Mouse (Mus musculus) testis, adult 2 months (tissue): Measurements from ENCODE around the gene Cmtm8.

Experiments used
- CTCF ChIP-seq: fragments of 200-500 bp; IDR thresholded peaks from 2 replicates; pipeline ENCODE4 v1.5.1; 2012; ENCODE audit warnings: low read depth, mild to moderate bottlenecking, inconsistent platforms, low read length, moderate library complexity; ENCODE audit not compliant: control insufficient read depth, insufficient read depth, insufficient replicate concordance
- POLR2A ChIP-seq: fragments of 200-500 bp; IDR thresholded peaks from 2 replicates; pipeline ENCODE4 v1.6.1; 2012; ENCODE audit warnings: low read depth, mild to moderate bottlenecking, inconsistent platforms, low read length, moderate library complexity; ENCODE audit not compliant: control insufficient read depth

- TF ChIP-seq POLR2A: no peak
- no peak for TF ChIP-seq CTCF
These were observed 50.1 kb downstream of the Cmtm8 start for GRCm38 (mm10) chr9:114793764-114794295.
